Mouse (Mus musculus) embryonic facial prominence, embryonic 14.5 days (tissue): ENCODE measurements around the gene Zbtb7b. TPM values are rescaled to one million over a fixed set of nuclear protein-coding genes. Genes with fewer than 3 reads are reported as not detected.

Source experiments
- ATAC-seq: fragments of 200-750 bp; cut with Nextera tagmentation; 2 replicates; pipeline ENCODE4 v1.8.0; 2017; ENCODE audit warnings: low read depth, moderate number of reproducible peaks, moderate TSS enrichment
- DNase-seq: peaks from one replicate; pipeline ENCODE4 v3.0.0-alpha.2; 2015; ENCODE audit warnings: low spot score
- H3K27ac ChIP-seq: fragments of 300-500 bp; sonication (generic); replicated peaks from 2 replicates; pipeline ENCODE4 v1.5.1; 2014; ENCODE audit warnings: low read depth, mild to moderate bottlenecking, low read length, moderate library complexity
- H3K27me3 ChIP-seq: fragments of 300-500 bp; sonication (generic); replicated peaks from 2 replicates; pipeline ENCODE4 v1.6.1; 2014; ENCODE audit warnings: low read length; ENCODE audit not compliant: control insufficient read depth, insufficient read depth
- H3K36me3 ChIP-seq: fragments of 300-500 bp; sonication (generic); 2 replicates; pipeline ENCODE4 v1.6.1; 2014; ENCODE audit warnings: low read length, mixed read lengths; ENCODE audit not compliant: control insufficient read depth, insufficient read depth
- H3K4me1 ChIP-seq: fragments of 300-500 bp; sonication (generic); 2 replicates; pipeline ENCODE4 v1.6.1; 2014; ENCODE audit warnings: antibody characterized with exemption, low read length; ENCODE audit not compliant: control insufficient read depth, insufficient read depth
- H3K4me2 ChIP-seq: fragments of 300-500 bp; sonication (generic); 2 replicates; pipeline ENCODE4 v1.6.1; 2014; ENCODE audit warnings: low read depth, mild to moderate bottlenecking, low read length, moderate library complexity, mixed read lengths
- H3K4me3 ChIP-seq: fragments of 300-500 bp; sonication (generic); 2 replicates; pipeline ENCODE4 v1.5.1; 2014; ENCODE audit warnings: low read depth, mild to moderate bottlenecking, low read length
- H3K9ac ChIP-seq: fragments of 300-500 bp; sonication (generic); 2 replicates; pipeline ENCODE4 v1.6.1; 2014; ENCODE audit warnings: low read depth, mild to moderate bottlenecking, low read length, moderate library complexity, mixed read lengths
- H3K9me3 ChIP-seq: fragments of 300-500 bp; sonication (generic); 2 replicates; pipeline ENCODE4 v1.6.1; 2016; ENCODE audit warnings: low read length; ENCODE audit not compliant: control insufficient read depth
- WGBS: fragments of 180-500 bp; shearing (Covaris S2); extraction: QIAGEN DNeasy Blood & Tissue Kit; methylation state at CpG from one replicate; pipeline ENCODE4 v1.1.7; 2014; 5-methylcytosine and 5-hydroxymethylcytosine counted together
- polyA plus RNA-seq: library from polyadenylated mRNA; unstranded; fragments of >200 nt; fragmentation: Nextera tagmentation; extraction: Ambion mirVana; gene quantifications from 2 replicates; pipeline ENCODE4 v1.2.1, GENCODE M21; 2014

Gene Zbtb7b
- 2.3 and 3.6 TPM in 2 replicates for polyA plus RNA-seq

DNA sequence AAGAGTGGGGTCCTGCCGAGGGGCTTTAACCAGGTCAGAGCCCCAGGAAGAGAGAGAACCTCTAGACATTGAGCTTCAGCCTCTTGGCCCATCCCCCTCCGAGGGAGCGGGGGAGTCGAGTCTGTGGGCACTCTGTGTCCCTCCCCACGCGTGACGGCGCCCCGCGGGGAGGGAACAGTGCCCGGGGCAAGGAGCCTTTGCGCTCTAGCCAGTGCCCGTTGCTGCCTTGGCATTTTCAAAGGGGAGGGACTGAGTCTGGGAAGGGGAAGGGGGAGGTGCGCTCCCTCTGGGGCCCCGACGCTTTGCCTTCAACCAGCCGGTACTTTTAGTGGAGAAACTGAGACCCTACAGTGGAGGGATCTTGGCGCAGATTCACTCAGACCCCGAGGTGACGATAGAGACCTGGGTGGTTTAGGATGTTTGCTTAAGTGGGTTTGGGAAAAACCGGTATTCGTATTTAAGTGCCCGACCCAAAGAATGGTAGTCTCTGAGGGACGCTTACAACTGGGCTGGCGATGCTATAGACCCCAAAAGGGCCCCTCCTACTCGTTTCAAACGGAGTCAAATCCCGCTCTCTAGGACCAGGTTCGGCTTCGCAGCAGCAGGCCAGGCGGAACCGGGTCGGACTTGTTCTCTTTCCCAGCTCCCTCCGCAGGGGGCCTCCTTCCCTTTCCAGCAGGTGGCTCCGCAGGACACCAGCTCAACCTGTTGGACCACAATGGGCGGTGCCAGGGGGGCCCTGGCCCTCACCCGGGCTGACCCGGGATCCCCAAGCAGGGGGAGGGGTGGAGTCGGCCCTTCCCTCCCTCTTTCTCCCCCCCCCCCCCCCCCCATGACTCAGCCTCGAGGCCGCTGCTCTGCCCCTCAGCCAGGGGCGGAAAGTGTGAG lies at the start of gene Zbtb7b:
Zbtb7b (minus strand) TSS at position 771 of the 888 bp plus-strand sequence.
- Histone ChIP-seq H3K27me3 (peaks cover 14% of the 10 kb centered on the region), H3K27ac (peak within 1 kb of the TSS; percentile 78), H3K4me1 (peaks cover 36% of the 10 kb centered on the region), H3K4me2 (peak within 1 kb of the TSS; percentile 91), H3K36me3 (no peaks in the 10 kb centered on the region), H3K9me3 (no peaks in the 10 kb centered on the region), H3K4me3 (peak within 1 kb of the TSS; percentile 49), H3K9ac (peak within 1 kb of the TSS; percentile 67)
- ATAC-seq (peak; percentile 37), DNase-seq (peak; percentile 81)
- under 1% methylated on average over 32 of the region's 42 CpGs for WGBS

DNA sequence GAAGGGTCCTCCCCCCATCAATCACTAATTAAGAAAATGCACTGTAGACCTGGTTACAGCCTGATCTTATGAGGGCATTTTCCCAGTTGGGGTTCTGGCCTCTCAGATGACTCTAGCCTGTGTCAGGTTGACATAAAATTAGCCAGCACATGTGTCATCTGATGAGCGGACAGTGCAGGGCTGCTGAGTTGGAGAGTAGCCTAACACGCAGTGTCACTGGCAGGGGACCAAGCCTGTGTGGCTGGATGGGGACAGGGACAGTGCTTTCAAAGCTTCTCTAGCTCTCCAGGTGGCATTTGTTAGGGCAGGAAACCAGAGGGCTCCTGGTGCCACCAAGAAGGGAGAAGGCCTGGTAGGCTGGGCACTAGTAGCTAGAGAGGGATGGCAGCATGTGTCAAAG lies 46.1 kb upstream of the Zbtb7b start:
- Histone ChIP-seq H3K27me3 (no peaks in the 10 kb centered on the region), H3K4me1 (peaks cover 5% of the 10 kb centered on the region; the same call in 1 of the 2 replicates), H3K4me3 (no peak overlapping the region), H3K9me3 (no peaks in the 10 kb centered on the region), H3K9ac (no peak overlapping the region), H3K27ac (no peak overlapping the region), H3K36me3 (0 out of 2 replicates have a peak, but pooled peaks cover 10% of the 10 kb centered on the region), H3K4me2 (no peak overlapping the region)
- ATAC-seq (no peak), DNase-seq (no peak)
- WGBS = 89% methylated on average over 2 of the region's 2 CpGs

DNA sequence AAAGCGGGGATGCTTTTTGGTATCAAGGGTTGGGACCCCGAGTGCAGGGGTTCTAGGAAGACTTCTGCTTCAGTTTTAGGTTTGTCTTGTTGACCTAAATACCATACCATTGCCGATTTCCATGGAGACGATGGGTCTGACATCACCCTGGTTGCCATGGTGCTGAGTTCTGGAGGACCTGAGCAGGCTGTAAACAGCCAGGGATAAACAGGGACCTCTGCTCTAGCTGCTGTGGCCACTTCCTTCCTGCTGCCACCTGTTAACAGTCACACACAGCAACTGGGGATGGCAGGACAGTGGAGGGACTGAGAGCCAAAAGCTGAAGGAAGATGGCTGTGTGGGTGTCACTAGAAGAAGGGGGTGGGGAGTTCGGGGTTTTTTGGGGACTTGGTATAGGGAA lies 42.7 kb upstream of the Zbtb7b start:
- peaks cover 8% of the 10 kb centered on the region; the same call in 1 of the 2 replicates for H3K4me1 ChIP-seq
- H3K36me3 ChIP-seq = peaks cover 29% of the 10 kb centered on the region
- 40% methylated on average over 5 of the region's 5 CpGs for WGBS
- peak overlapping the region; percentile 50 for H3K4me3 ChIP-seq
- peak overlapping the region; percentile 64 for H3K9ac ChIP-seq
- H3K27me3 ChIP-seq = no peaks in the 10 kb centered on the region
- H3K27ac ChIP-seq = peak overlapping the region; percentile 72; the same call in 1 of the 2 replicates
- DNase-seq (peak; percentile 20), ATAC-seq (peak; percentile 19; the same call in 1 of the 2 replicates)
- no peaks in the 10 kb centered on the region for H3K9me3 ChIP-seq
- H3K4me2 ChIP-seq = peak overlapping the region; percentile 72

DNA sequence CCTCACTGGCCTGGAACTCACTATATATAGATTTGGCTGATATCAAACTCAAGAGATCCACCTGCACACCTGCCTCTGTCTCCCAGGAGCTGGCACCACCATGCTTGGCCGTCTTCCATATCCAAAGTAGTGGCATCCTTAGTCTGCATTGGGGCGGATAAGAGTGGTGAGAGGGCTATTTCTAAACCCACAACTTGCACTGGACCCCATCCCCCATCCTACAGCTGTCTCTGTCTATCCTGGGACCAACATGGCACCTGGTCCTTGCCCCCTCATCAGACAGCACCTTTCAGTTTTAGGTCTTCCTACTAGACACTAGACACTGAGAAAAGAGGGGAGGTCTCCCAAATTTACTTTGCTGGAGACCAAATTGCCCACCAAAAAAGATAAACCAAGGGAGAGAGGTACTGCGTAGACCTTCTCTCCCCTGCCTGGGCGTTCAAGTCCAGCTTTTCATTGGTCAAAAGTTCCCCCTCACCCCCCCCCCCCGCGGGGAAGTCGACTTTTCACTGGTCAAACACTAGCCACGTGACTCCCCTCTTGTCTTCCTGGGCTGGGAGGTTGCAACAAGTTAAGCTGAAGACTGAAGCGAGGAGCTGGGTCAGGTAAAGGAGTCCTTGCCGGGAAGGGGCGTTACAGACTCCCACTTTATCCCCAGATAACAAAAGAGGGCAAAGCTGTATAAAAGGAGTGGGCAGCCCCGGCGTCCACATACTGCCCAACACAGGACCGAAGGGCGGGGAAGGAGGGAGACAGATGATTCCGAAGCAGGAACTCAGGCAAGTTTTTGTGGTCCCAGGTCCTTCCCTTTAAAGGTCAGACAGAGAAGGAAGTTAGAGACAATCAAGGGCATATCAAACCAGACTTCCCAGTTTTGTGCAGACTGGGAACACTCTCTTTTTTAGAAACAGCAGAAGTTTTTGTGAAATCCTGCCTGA lies 41.9 kb upstream of the Zbtb7b start, which contains the start of gene Pbxip1:
Pbxip1 (plus strand) TSS at position 531 of the 938 bp plus-strand sequence.
- H3K9ac ChIP-seq = peak within 1 kb of the TSS; percentile 64
- peak within 1 kb of the TSS; percentile 50 for H3K4me3 ChIP-seq
- 7% methylated on average over 16 of the region's 16 CpGs for WGBS
- peaks cover 13% of the 10 kb centered on the region for H3K4me1 ChIP-seq
- H3K9me3 ChIP-seq = no peaks in the 10 kb centered on the region
- peak; percentile 84 for ATAC-seq
- H3K36me3 ChIP-seq = peaks cover 34% of the 10 kb centered on the region
- no peaks in the 10 kb centered on the region for H3K27me3 ChIP-seq
- H3K4me2 ChIP-seq = peak within 1 kb of the TSS; percentile 72
- peak; percentile 92 for DNase-seq
- H3K27ac ChIP-seq = peak within 1 kb of the TSS; percentile 72

DNA sequence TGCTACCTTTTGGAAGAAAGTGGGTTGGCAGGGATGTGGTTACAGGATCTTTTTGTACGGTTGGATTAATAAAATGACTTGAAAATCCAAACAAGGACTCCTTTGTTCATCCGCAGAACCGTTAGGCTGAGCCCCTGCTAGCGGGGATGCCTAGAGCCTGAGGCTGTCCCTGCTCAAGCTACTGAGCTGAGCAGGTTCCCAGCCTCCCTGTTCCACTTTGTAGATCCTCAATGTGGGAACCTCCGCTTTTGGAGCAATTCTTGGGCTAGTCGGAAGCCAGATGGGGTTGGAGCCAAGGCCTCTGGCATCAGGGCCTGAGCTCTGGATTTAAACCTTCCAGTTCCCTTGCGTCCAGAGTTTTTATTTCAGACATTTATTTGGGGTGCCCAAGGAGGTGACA lies 40.5 kb upstream of the Zbtb7b start:
- H3K36me3 ChIP-seq = peaks cover 34% of the 10 kb centered on the region
- no peak overlapping the region for H3K4me2 ChIP-seq
- H3K9me3 ChIP-seq = no peaks in the 10 kb centered on the region
- DNase-seq (no peak), ATAC-seq (no peak)
- no peak overlapping the region for H3K27ac ChIP-seq
- H3K4me3 ChIP-seq = no peak overlapping the region
- H3K27me3 ChIP-seq = no peaks in the 10 kb centered on the region
- peaks cover 18% of the 10 kb centered on the region for H3K4me1 ChIP-seq
- WGBS = 54% methylated on average over 7 of the region's 7 CpGs
- H3K9ac ChIP-seq = no peak overlapping the region

DNA sequence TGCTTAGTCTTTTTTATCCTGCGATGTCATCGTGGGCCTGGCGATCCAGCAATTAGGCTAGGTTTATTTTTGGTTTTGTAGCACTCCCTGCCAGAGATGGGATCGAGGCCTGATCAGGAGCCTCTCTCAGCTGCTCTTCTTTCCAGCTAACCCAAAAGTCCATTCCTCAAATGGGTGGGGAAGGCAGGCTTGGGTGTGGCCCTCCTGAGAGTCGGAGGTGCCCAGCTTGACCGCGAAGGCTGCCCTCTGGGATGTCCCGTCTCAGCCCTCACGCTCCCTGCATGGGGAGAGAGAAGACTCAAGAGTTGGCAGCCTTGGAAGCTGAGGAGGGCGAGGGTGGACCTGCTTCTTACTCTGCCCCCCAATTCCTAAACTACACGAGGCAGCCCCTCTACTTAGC lies 40.0 kb upstream of the Zbtb7b start:
- DNase-seq (no peak), ATAC-seq (no peak)
- H3K27ac ChIP-seq = no peak overlapping the region
- H3K36me3 ChIP-seq = peaks cover 34% of the 10 kb centered on the region
- no peak overlapping the region for H3K4me2 ChIP-seq
- 83% methylated on average over 11 of the region's 11 CpGs for WGBS
- H3K9ac ChIP-seq = no peak overlapping the region
- H3K4me1 ChIP-seq = peaks cover 18% of the 10 kb centered on the region
- no peaks in the 10 kb centered on the region for H3K9me3 ChIP-seq
- no peaks in the 10 kb centered on the region for H3K27me3 ChIP-seq
- H3K4me3 ChIP-seq = no peak overlapping the region

DNA sequence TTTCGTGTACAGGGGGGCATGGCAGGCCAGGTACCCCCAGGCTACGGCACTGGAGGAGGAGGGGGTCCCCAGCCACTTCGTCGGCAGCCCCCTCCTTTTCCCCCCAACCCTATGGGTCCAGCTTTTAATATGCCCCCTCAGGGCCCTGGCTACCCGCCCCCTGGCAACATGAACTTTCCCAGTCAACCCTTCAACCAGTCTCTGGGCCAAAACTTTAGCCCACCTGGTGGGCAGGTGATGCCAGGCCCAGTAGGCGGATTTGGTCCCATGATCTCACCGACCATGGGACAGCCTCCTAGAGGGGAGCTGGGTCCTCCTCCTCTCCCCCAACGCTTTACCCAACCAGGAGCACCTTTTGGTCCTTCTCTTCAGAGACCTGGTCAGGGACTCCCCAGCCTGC lies 38.0 kb upstream of the Zbtb7b start:
- DNase-seq (no peak), ATAC-seq (no peak)
- WGBS = 90% methylated on average over 6 of the region's 8 CpGs
- no peaks in the 10 kb centered on the region for H3K27me3 ChIP-seq
- H3K27ac ChIP-seq = no peak overlapping the region
- H3K9ac ChIP-seq = no peak overlapping the region
- H3K4me1 ChIP-seq = peaks cover 18% of the 10 kb centered on the region
- no peaks in the 10 kb centered on the region for H3K9me3 ChIP-seq
- no peak overlapping the region for H3K4me2 ChIP-seq
- no peak overlapping the region for H3K4me3 ChIP-seq
- H3K36me3 ChIP-seq = peaks cover 40% of the 10 kb centered on the region
